Mouse (Mus musculus) left cerebral cortex, postnatal 14 days (tissue): ENCODE measurements at regions not wholly inside any gene's neighbourhood (a gene's known extent, or its start where the extent isn't known, plus 50 kb on each side); places are given as distances from the start of the nearest gene placed in this dataset.

ENCODE experiments used
- DNase-seq, 2 experiments: peaks; one replicate each; pipeline ENCODE4 v3.0.0; 2021 to 2022; ENCODE audit warnings: low spot score in 2 of 2, mixed read lengths in 1 of 2
- intact Hi-C: fragments of 180-260 bp; cut with DNase I; formaldehyde crosslinking; loops from one replicate; pipeline ENCODE4 v1.15.1; 2025

GRCm38 (mm10) chr7:83222029-83222722, 355.0 kb downstream of the Mex3b start:
- no peak for DNase-seq
- intact Hi-C loops: no loop called here

- no peak for DNase-seq
Measured at GRCm38 (mm10) chr7:83227262-83228108, 357.2 kb upstream of the Tmc3 start.

GRCm38 (mm10) chr7:83230496-83231325, 354.0 kb upstream of the Tmc3 start:
- peak; percentile 44 to 55 for DNase-seq
- intact Hi-C loops: no loop called here

More at GRCm38 (mm10) chr7:83227262-83228108, 357.2 kb upstream of the Tmc3 start:
- intact Hi-C loops: no loop called here

- intact Hi-C loops: no loop called here
Measured at GRCm38 (mm10) chr7:83235659-83236058, 349.1 kb upstream of the Tmc3 start.

GRCm38 (mm10) chr7:83237336-83237735, 347.4 kb upstream of the Tmc3 start:
- intact Hi-C loops: no loop called here
- no peak for DNase-seq

More at GRCm38 (mm10) chr7:83235659-83236058, 349.1 kb upstream of the Tmc3 start:
- DNase-seq: no peak

GRCm38 (mm10) chr7:83238091-83238490, 346.6 kb upstream of the Tmc3 start:
- DNase-seq: no peak
- intact Hi-C loops: no loop called here

GRCm38 (mm10) chr7:83242233-83242632, 342.5 kb upstream of the Tmc3 start:
- no peak for DNase-seq
- intact Hi-C loops: no loop called here

- intact Hi-C loops: no loop called here
- DNase-seq: no peak
Measured at GRCm38 (mm10) chr7:83245867-83246266, 338.9 kb upstream of the Tmc3 start.

- intact Hi-C loops: no loop called here
- DNase-seq: no peak
Measured at GRCm38 (mm10) chr7:83251995-83252563, 332.6 kb upstream of the Tmc3 start.

GRCm38 (mm10) chr7:83253001-83253400, 331.7 kb upstream of the Tmc3 start:
- intact Hi-C loops: no loop called here
- DNase-seq: no peak

- no peak for DNase-seq
- intact Hi-C loops: no loop called here
Measured at GRCm38 (mm10) chr7:83253432-83253831, 331.3 kb upstream of the Tmc3 start.

- DNase-seq: no peak
- intact Hi-C loops: no loop called here
Measured at GRCm38 (mm10) chr7:83254411-83254810, 330.3 kb upstream of the Tmc3 start.

GRCm38 (mm10) chr7:83256236-83256784, 328.4 kb upstream of the Tmc3 start:
- DNase-seq: no peak
- intact Hi-C loops: no loop called here

GRCm38 (mm10) chr7:83258363-83258916, 326.3 kb upstream of the Tmc3 start:
- DNase-seq: no peak
- intact Hi-C loops: no loop called here

- intact Hi-C loops: no loop called here
- DNase-seq: no peak
Measured at GRCm38 (mm10) chr7:83261489-83261888, 323.2 kb upstream of the Tmc3 start.

- intact Hi-C loops: no loop called here
- DNase-seq: no peak
Measured at GRCm38 (mm10) chr7:83289915-83290773, 294.6 kb upstream of the Tmc3 start.

GRCm38 (mm10) chr7:83307112-83307511, 277.6 kb upstream of the Tmc3 start:
- intact Hi-C loops: no loop called here
- DNase-seq: no peak

- no peak for DNase-seq
- intact Hi-C loops: no loop called here
Measured at GRCm38 (mm10) chr7:83312172-83312571, 272.6 kb upstream of the Tmc3 start.
